Mouse (Mus musculus): ENCODE measurements around the gene Selenoh. TPM values are rescaled to one million over a fixed set of nuclear protein-coding genes. Genes with fewer than 3 reads are reported as not detected.
A peak's percentile ranks its signal among the peaks of the same experiment; 100 is the strongest.
"Not testable (repeated sequence)": the region's sequence is repeated elsewhere in the genome, so short reads cannot be mapped to it uniquely, and the experiment has no call there.

The Selenoh gene
- total RNA-seq, 4 experiments from 2014 or later, result 24.0 to 25.9 (median 24.0) TPM

GRCm38 (mm10) chr2:84671535-84671934 is 965 bp upstream of the Selenoh start:
- DNase-seq (ENCODE audit: low spot score), result not testable (repeated sequence)

DNA sequence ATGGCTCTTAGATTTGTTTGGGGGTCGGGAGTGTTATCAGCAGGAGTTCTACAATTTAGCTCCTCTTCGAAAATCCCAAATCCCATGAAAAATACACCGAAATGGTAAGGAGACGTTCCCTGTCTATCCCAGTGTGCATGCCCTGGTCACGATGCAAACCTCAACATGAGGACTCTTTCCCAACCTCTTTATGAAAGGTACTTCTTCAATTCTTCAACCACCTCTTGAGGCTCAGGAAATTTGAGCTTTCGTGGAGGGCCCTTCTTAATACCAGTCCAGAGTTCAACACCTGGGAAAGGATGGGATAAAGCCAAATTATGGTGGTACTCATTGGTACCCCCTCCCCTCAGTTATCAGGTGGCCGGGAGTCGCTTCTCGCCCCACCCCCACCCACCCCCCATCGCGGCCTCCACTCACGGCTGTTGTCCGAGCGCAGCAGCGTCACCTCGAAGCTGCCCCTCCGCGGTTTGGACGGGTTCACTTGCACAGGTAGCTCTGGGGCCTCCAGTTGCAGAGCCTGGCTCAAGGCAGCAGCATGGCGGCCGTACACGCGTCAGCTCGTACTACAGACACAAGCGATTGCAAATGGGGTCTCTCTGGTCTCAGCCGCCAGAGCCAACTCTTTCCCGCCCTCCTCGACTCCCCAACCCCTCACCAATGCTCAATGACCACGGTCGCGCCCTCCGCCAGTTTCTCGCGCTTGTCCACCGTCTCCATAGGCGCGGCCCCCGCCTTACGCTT is 572 bp downstream of the Selenoh start:
- DNase-seq (ENCODE audit: low spot score), result no peak

- no peak for DNase-seq (ENCODE audit: low spot score)
Measured at GRCm38 (mm10) chr2:84666081-84666480, 4.5 kb downstream of the Selenoh start.

DNA sequence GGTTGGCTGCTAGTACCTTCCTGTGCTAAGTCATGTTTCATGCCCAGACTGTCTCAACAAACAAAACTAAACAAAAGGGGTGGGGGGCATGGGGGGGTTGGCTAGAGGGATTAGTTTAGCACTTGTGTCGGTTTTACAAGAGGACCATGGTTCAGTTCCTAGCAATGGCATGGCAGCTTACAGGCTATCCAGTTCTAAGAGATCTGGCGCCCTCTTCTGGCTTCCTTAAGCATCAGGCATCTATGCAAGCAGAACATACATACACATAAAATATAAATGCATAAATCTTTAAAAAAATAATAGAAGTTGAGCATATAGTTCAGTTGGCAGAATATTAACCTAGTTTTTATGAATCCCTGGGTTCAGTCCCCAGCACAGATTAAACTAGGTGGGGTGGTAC is 7.7 kb downstream of the Selenoh start:
- peak; percentile 42 for DNase-seq (ENCODE audit: low spot score)

DNA sequence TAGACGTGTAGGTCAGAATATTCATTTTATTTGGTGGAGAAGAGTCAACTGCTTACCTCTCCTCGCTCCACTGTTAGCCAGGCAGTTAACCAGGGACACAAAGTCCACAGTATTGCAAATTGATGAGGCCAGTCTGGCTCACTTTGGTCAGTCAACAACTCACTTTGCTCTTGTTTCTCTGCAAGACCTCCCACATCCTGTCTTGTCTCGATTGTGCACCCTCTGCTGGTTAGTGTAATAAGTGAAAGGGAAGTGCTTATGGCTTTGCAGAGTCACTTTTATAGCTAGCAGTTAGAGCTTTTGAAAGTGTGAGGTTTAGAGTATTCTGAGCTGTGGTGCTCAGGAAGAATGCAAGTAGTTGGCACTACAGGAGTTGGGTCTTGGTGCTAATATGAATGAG is 10.3 kb downstream of the Selenoh start:
- DNase-seq (ENCODE audit: low spot score), result peak; percentile 79

GRCm38 (mm10) chr2:84658806-84659205 is 11.8 kb downstream of the Selenoh start, which contains the start of gene Btbd18:
Gene Btbd18, plus strand, starts transcription at chr2:84659079.
- no peak for DNase-seq (ENCODE audit: low spot score)

DNA sequence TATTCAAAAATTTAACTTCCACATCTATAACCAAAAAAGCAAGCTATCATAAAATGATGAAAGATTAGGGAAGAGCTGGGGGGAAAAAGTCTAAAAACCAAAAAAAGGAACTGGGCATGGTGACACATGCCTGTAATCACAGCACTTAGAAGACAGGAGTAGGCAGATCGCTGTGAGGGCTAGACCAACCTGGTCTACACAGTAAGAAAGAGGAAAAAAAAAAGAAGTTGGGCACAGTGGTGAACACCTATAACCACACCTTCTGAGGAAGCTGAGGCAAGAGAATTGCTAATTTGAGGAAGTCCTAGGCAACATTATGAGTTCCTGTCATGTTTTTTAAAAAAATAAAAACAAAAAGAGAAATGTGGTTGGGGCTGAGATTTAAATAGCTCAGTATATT is 14.7 kb downstream of the Selenoh start:
- DNase-seq (ENCODE audit: low spot score), result no peak

- no peak for DNase-seq (ENCODE audit: low spot score)
Measured at GRCm38 (mm10) chr2:84653354-84653753, 17.2 kb downstream of the Selenoh start.

- peak; percentile 94 for DNase-seq (ENCODE audit: low spot score)
Measured at GRCm38 (mm10) chr2:84650464-84651195, 19.9 kb downstream of the Selenoh start, which contains the start of gene Ctnnd1. Gene Ctnnd1, minus strand, starts transcription at chr2:84650765.

GRCm38 (mm10) chr2:84649674-84650073 is 20.9 kb downstream of the Selenoh start:
- no peak for DNase-seq (ENCODE audit: low spot score)

DNA sequence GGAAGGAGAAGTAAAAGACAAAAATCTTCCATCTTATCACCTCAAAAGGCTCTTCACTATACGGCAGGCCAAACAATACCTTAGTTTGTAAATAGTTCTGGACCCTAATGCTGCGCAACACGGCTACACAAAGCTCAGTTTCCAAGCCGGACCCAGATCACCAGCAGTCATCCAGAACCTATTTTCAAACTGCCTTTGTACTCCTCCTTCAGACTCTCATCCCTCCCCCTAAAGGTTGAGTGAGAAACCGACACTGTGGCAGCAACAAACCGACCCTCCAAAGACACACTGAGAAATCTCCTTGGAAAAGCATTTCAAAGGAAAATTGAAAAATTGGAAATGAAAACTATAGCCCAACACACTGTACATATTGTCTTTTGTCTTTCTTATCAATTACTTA is 22.2 kb downstream of the Selenoh start:
- DNase-seq (ENCODE audit: low spot score), result no peak

DNA sequence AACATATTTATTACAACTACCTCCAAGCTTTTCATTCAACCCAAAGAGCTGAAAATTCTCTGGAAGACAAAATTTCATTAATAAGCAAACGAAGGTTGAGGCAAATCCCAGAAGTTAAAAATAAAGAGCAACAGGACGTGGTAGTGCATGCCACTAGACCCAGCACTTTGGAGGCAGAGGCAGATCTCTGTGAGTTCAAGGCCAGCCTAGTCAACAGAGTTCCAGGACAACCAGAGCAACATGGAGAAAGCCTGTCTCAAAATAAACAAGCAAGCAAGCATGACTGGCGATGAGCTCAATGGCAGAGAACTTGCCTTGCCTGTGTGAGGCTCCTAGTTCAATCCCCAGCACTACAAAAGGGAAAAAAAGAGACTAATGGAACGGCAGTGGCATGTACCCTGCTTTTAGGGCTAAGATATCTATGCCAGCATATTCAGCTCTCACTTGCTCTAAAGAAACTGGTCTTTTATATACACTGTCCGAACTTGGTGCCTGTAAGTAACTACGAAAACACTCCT is 23.5 kb downstream of the Selenoh start:
- DNase-seq (ENCODE audit: low spot score), result no peak

DNA sequence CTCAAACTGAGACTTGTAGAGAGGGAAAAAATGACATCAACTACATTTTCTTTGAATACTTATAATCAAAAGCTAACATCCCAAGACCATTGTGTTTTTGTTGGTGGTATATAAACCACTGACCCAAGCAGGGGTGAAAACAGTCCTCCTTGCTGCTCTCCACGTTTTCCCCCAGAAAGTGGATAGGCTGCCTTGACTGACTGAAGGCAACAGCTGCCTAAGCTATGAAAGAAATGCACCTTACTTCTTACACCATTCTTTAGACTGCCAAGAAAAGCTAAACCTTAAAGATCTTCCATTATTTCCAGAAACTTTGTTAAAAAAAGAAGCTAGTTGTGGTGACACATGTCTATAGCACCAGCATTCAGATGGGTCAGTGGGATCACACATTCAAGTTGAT is 24.4 kb downstream of the Selenoh start:
- no peak for DNase-seq (ENCODE audit: low spot score)

DNA sequence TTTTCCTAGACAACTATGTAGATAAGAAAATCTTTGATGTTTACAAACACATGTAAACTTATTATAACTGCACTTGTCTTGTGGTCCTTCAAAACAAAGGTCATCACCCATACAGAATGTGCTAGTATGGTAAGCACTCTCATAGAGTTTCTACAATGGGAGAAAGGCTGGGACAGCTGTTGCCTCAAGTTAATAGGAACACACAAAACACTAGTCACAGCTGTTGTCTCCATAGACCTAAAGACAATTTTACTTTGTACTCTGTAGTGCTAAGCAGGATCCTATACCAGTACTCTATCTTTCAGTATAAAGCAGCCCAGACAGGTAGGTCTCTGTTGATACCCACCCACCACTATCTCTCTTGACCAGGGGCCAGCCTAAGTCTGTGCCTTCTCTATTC is 29.7 kb downstream of the Selenoh start:
- DNase-seq (ENCODE audit: low spot score), result no peak

- peak; percentile 84 for DNase-seq (ENCODE audit: low spot score)
Measured at GRCm38 (mm10) chr2:84638428-84639220, 31.9 kb downstream of the Selenoh start.

GRCm38 (mm10) chr2:84637452-84638165 is 33.0 kb downstream of the Selenoh start:
- DNase-seq (ENCODE audit: low spot score), result no peak

DNA sequence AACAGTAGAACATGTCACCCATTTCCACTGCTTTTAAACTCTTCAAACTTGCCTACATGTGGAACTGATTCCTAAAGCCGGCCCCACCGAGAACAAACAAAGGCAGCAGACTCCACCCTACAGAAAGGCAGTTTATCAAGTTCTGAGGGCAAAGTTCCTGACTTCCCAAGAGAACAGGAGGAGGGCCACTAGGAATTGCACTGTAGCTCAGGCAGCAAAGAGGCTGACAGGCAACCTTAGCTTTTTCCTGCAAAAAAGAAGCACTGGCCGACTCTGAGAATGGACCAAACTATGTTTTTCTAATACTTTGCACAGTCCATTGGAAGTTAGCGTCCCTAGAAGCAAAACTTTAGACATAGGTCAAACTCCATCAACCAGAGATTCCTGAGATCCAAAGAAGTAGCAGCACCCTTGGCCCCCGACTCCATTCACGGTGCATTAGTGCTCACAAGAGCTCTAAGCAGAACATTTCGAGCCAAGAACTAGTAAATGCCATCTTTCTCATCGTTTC is 34.3 kb downstream of the Selenoh start:
- DNase-seq (ENCODE audit: low spot score), result peak; percentile 73

DNA sequence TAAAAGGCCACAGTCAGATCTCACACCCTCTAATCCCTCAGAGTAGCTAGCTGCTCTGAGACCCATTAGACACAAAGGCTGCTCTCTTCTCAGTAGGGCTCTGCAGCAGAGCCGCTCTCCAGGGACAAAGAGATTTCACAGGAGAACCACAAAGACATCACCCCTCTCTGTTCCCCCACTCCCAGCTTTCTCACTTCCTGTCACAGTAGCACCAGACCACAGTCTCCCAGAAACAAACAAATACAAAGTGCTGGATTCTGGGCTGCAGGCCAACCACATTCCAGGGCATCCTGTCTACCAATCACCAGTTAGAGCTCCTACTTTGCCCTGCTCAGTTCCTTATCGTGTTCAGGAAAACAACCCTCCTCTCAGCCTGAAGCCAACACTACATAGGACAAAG is 35.0 kb downstream of the Selenoh start:
- peak; percentile 96 for DNase-seq (ENCODE audit: low spot score)

GRCm38 (mm10) chr2:84634934-84635482 is 35.6 kb downstream of the Selenoh start:
- no peak for DNase-seq (ENCODE audit: low spot score)

GRCm38 (mm10) chr2:84634006-84634405 is 36.6 kb downstream of the Selenoh start:
- DNase-seq (ENCODE audit: low spot score), result no peak

- DNase-seq (ENCODE audit: low spot score), result no peak
Measured at GRCm38 (mm10) chr2:84632999-84633398, 37.6 kb downstream of the Selenoh start.

All from heart, adult 8-10 months (tissue).